Mouse (Mus musculus) forebrain, embryonic 16.5 days (tissue): ENCODE measurements around the gene Pkm. TPM values are rescaled to one million over a fixed set of nuclear protein-coding genes. Genes with fewer than 3 reads are reported as not detected.

Source experiments
- ATAC-seq: fragments of 200-750 bp; cut with Nextera tagmentation; 2 replicates; pipeline ENCODE4 v1.8.0; 2017; ENCODE audit warnings: mild to moderate bottlenecking, moderate library complexity
- H3K27ac ChIP-seq: fragments of 300-500 bp; sonication (generic); 2 replicates; pipeline ENCODE4 v1.5.1; 2014; ENCODE audit warnings: low read length, control low read depth
- H3K27me3 ChIP-seq: fragments of 300-500 bp; sonication (generic); replicated peaks from 2 replicates; pipeline ENCODE4 v1.6.1; 2014; ENCODE audit warnings: low read length; ENCODE audit not compliant: control insufficient read depth, insufficient read depth
- H3K36me3 ChIP-seq: fragments of 300-500 bp; sonication (generic); 2 replicates; pipeline ENCODE4 v1.6.1; 2014; ENCODE audit not compliant: control insufficient read depth, insufficient read depth
- H3K4me1 ChIP-seq: fragments of 300-500 bp; sonication (generic); replicated peaks from 2 replicates; pipeline ENCODE4 v1.6.1; 2014; ENCODE audit warnings: low read length; ENCODE audit not compliant: control insufficient read depth, insufficient read depth
- H3K4me2 ChIP-seq: fragments of 300-500 bp; sonication (generic); 2 replicates; pipeline ENCODE4 v1.6.1; 2014; ENCODE audit warnings: mild to moderate bottlenecking, low read length, control low read depth
- H3K4me3 ChIP-seq: fragments of 300-500 bp; sonication (generic); replicated peaks from 2 replicates; pipeline ENCODE4 v1.5.1; 2014; ENCODE audit warnings: mild to moderate bottlenecking, low read length, control low read depth
- H3K9ac ChIP-seq: fragments of 300-500 bp; sonication (generic); replicated peaks from 2 replicates; pipeline ENCODE4 v1.6.1; 2014; ENCODE audit warnings: low read depth, low read length, control low read depth
- H3K9me3 ChIP-seq: fragments of 300-500 bp; sonication (generic); 2 replicates; pipeline ENCODE4 v1.6.1; 2016; ENCODE audit warnings: low read length; ENCODE audit not compliant: control insufficient read depth
- WGBS: fragments of 180-500 bp; shearing (Covaris S2); extraction: QIAGEN DNeasy Blood & Tissue Kit; methylation state at CpG from one replicate; pipeline ENCODE4 v1.1.7; 2014; 5-methylcytosine and 5-hydroxymethylcytosine counted together
- polyA plus RNA-seq: library from polyadenylated mRNA; unstranded; fragments of >200 nt; fragmentation: Nextera tagmentation; extraction: Ambion mirVana; gene quantifications from 2 replicates; pipeline ENCODE4 v1.2.1, GENCODE M21; 2015

Gene Pkm
- polyA plus RNA-seq, 1 experiment from 2014 or later: 1,186 TPM

GRCm38 (mm10) chr9:59694571-59695450 is 38.6 kb downstream of the Pkm start:
- H3K27ac ChIP-seq: no peak overlapping the region
- no peak overlapping the region for H3K4me3 ChIP-seq
- peaks cover 15% of the 10 kb centered on the region for H3K4me1 ChIP-seq
- no peaks in the 10 kb centered on the region for H3K36me3 ChIP-seq
- H3K4me2 ChIP-seq: no peak overlapping the region
- no peaks in the 10 kb centered on the region for H3K27me3 ChIP-seq
- no peaks in the 10 kb centered on the region for H3K9me3 ChIP-seq
- 66% methylated on average over 16 of the region's 16 CpGs for WGBS
- ATAC-seq: no peak
- no peak overlapping the region for H3K9ac ChIP-seq

- Histone ChIP-seq H3K4me3 (no peak overlapping the region), H3K4me2 (no peak overlapping the region), H3K9me3 (no peaks in the 10 kb centered on the region), H3K27ac (no peak overlapping the region), H3K27me3 (no peaks in the 10 kb centered on the region), H3K9ac (no peak overlapping the region), H3K36me3 (no peaks in the 10 kb centered on the region), H3K4me1 (peaks cover 15% of the 10 kb centered on the region)
- ATAC-seq: no peak
- WGBS: 55% methylated on average over 3 of the region's 3 CpGs
Measured at GRCm38 (mm10) chr9:59695451-59695813, 39.3 kb downstream of the Pkm start.

- H3K4me2 ChIP-seq: no peak overlapping the region
- no peaks in the 10 kb centered on the region for H3K9me3 ChIP-seq
- no peak overlapping the region for H3K27ac ChIP-seq
- H3K36me3 ChIP-seq: no peaks in the 10 kb centered on the region
- 84% methylated on average over 3 of the region's 3 CpGs for WGBS
- peaks cover 15% of the 10 kb centered on the region for H3K4me1 ChIP-seq
- H3K4me3 ChIP-seq: no peak overlapping the region
- no peak for ATAC-seq
- H3K9ac ChIP-seq: no peak overlapping the region
- no peaks in the 10 kb centered on the region for H3K27me3 ChIP-seq
Measured at GRCm38 (mm10) chr9:59696381-59696780, 40.2 kb downstream of the Pkm start.

GRCm38 (mm10) chr9:59701094-59701493 is 44.9 kb downstream of the Pkm start:
- Histone ChIP-seq H3K27ac (no peak overlapping the region), H3K4me3 (no peak overlapping the region), H3K9ac (no peak overlapping the region), H3K9me3 (no peaks in the 10 kb centered on the region), H3K27me3 (no peaks in the 10 kb centered on the region), H3K4me1 (no peaks in the 10 kb centered on the region), H3K4me2 (no peak overlapping the region), H3K36me3 (no peaks in the 10 kb centered on the region)
- 65% methylated on average over 7 of the region's 7 CpGs for WGBS
- ATAC-seq: no peak

GRCm38 (mm10) chr9:59703099-59703498 is 46.9 kb downstream of the Pkm start:
- no peak overlapping the region for H3K4me3 ChIP-seq
- H3K9ac ChIP-seq: no peak overlapping the region
- H3K9me3 ChIP-seq: no peaks in the 10 kb centered on the region
- H3K36me3 ChIP-seq: no peaks in the 10 kb centered on the region
- 77% methylated on average over 6 of the region's 6 CpGs for WGBS
- H3K4me2 ChIP-seq: no peak overlapping the region
- no peak for ATAC-seq
- H3K27me3 ChIP-seq: no peaks in the 10 kb centered on the region
- H3K27ac ChIP-seq: no peak overlapping the region
- no peaks in the 10 kb centered on the region for H3K4me1 ChIP-seq

- H3K27ac ChIP-seq: no peak overlapping the region
- no peaks in the 10 kb centered on the region for H3K36me3 ChIP-seq
- WGBS: 65% methylated on average over 10 of the region's 10 CpGs
Measured at GRCm38 (mm10) chr9:59706850-59707825, 51.0 kb downstream of the Pkm start.

GRCm38 (mm10) chr9:59709225-59709624 is 53.1 kb downstream of the Pkm start:
- no peak overlapping the region for H3K4me2 ChIP-seq
- no peaks in the 10 kb centered on the region for H3K4me1 ChIP-seq
- no peak for ATAC-seq
- H3K9ac ChIP-seq: no peak overlapping the region
- H3K9me3 ChIP-seq: no peaks in the 10 kb centered on the region
- H3K27ac ChIP-seq: no peak overlapping the region
- H3K36me3 ChIP-seq: no peaks in the 10 kb centered on the region
- 64% methylated on average over 3 of the region's 3 CpGs for WGBS
- H3K4me3 ChIP-seq: no peak overlapping the region
- no peaks in the 10 kb centered on the region for H3K27me3 ChIP-seq

More at GRCm38 (mm10) chr9:59706850-59707825, 51.0 kb downstream of the Pkm start:
- no peak for ATAC-seq
- Histone ChIP-seq H3K4me3 (no peak overlapping the region), H3K27me3 (no peaks in the 10 kb centered on the region), H3K4me2 (no peak overlapping the region), H3K9me3 (no peaks in the 10 kb centered on the region), H3K9ac (no peak overlapping the region), H3K4me1 (no peaks in the 10 kb centered on the region)

GRCm38 (mm10) chr9:59716275-59716898 is 60.2 kb downstream of the Pkm start:
- Histone ChIP-seq H3K4me2 (no peak overlapping the region), H3K36me3 (no peaks in the 10 kb centered on the region), H3K27me3 (no peaks in the 10 kb centered on the region), H3K27ac (no peak overlapping the region), H3K4me1 (no peaks in the 10 kb centered on the region), H3K9me3 (no peaks in the 10 kb centered on the region), H3K4me3 (no peak overlapping the region), H3K9ac (no peak overlapping the region)
- no peak for ATAC-seq
- whole genome bisulfite sequencing: 71% methylated on average over 7 of the region's 7 CpGs

GRCm38 (mm10) chr9:59718237-59718636 is 62.1 kb downstream of the Pkm start:
- Histone ChIP-seq H3K36me3 (no peaks in the 10 kb centered on the region), H3K9ac (no peak overlapping the region), H3K27ac (no peak overlapping the region), H3K27me3 (no peaks in the 10 kb centered on the region), H3K4me2 (no peak overlapping the region), H3K4me1 (peaks cover 1% of the 10 kb centered on the region), H3K9me3 (no peaks in the 10 kb centered on the region), H3K4me3 (no peak overlapping the region)
- WGBS: 83% methylated on average over 4 of the region's 4 CpGs
- no peak for ATAC-seq
